Mouse (Mus musculus): Measurements from ENCODE around the gene Tyw1. TPM values are rescaled to one million over a fixed set of nuclear protein-coding genes. Genes with fewer than 3 reads are reported as not detected.

Gene Tyw1
- total RNA-seq, 2 experiments from 2014 or later, result 6.4 to 9.1 TPM

Other genes with a start within 250 kb of the Tyw1 start
- gene Asl, start 226.4 kb upstream of the Tyw1 start, total RNA-seq (2021), result 1 to 10 TPM; 4.6 to 5.0 TPM
- gene Crcp, start 226.3 kb upstream of the Tyw1 start, total RNA-seq (2021), result 10 to 100 TPM; 13.8 to 14.8 TPM
- gene Tpst1, start 182.3 kb upstream of the Tyw1 start, total RNA-seq (2021), result 1 to 10 TPM; 6.9 to 8.3 TPM
- gene Kctd7, start 110.8 kb upstream of the Tyw1 start, total RNA-seq (2021), result 1 to 10 TPM; 1.9 to 3.0 TPM
- 10 to 100 TPM; 23.4 to 24.9 TPM for gene Rabgef1, start 83.8 kb upstream of the Tyw1 start, total RNA-seq (2021)
- gene Tmem248, start 38.5 kb upstream of the Tyw1 start, total RNA-seq (2021), result 10 to 100 TPM; 37.1 to 39.8 TPM
- 10 to 100 TPM; 52.0 to 55.9 TPM for gene Sbds, start 89 bp upstream of the Tyw1 start, total RNA-seq (2021)
- gene Caln1, start 113.8 kb downstream of the Tyw1 start, total RNA-seq (2021), result not detected
- gene A330070K13Rik, start 129.0 kb downstream of the Tyw1 start, total RNA-seq (2021), result not detected

All from heart, adult 18-20 months (tissue).